Mouse (Mus musculus) CH12.LX (cell line): ENCODE data around the gene Sos2. TPM values are rescaled to one million over a fixed set of nuclear protein-coding genes. Genes with fewer than 3 reads are reported as not detected.

Experiments
- DNase-seq: peaks from one replicate; pipeline ENCODE4 v3.0.0-alpha.2; 2013; ENCODE audit errors: extremely low read depth
- H3K27ac ChIP-seq: 2 replicates; pipeline ENCODE4 v1.5.1; 2012; ENCODE audit warnings: low read depth, mild to moderate bottlenecking, control low read depth, moderate library complexity; ENCODE audit not compliant: insufficient read depth
- H3K27me3 ChIP-seq: replicated peaks from 2 replicates; pipeline ENCODE3; 2012; ENCODE audit warnings: inconsistent platforms
- H3K36me3 ChIP-seq, 2 experiments: replicated peaks in 1 of 2; 2 replicates each; pipeline versions ENCODE3 to v1.6.1; 2012; ENCODE audit warnings: inconsistent platforms in 1 of 2, low read length in 1 of 2, mild to moderate bottlenecking in 1 of 2, mixed read lengths in 1 of 2, moderate library complexity in 1 of 2; ENCODE audit not compliant: control insufficient read depth in 1 of 2, insufficient read depth in 1 of 2
- H3K4me1 ChIP-seq, 2 experiments: 2 replicates each; pipeline ENCODE4 v1.6.1; 2012; ENCODE audit warnings: inconsistent platforms in 1 of 2, moderate library complexity in 1 of 2; ENCODE audit not compliant: insufficient read depth in 2 of 2, control insufficient read depth in 1 of 2
- H3K4me2 ChIP-seq: 2 replicates; pipeline ENCODE4 v1.6.1; 2012; ENCODE audit warnings: low read depth, mild to moderate bottlenecking, control low read depth; ENCODE audit not compliant: poor library complexity, insufficient read depth, severe bottlenecking
- H3K4me3 ChIP-seq, 3 experiments: fragments of 150-350 bp in 1 of 3; sonication (generic) in 1 of 3; replicated peaks in 1 of 3; 2 replicates each; pipeline versions ENCODE3 to v1.5.1; 2011 to 2012; ENCODE audit warnings: low read depth in 2 of 3, low read length in 2 of 3, mild to moderate bottlenecking in 2 of 3, moderate library complexity in 2 of 3, control low read depth in 1 of 3, improper control_type of control experiment in 1 of 3, inconsistent platforms in 1 of 3, mixed read lengths in 1 of 3; ENCODE audit not compliant: poor library complexity in 1 of 3
- H3K79me2 ChIP-seq: replicated peaks from 2 replicates; pipeline ENCODE4 v1.6.1; 2012; ENCODE audit warnings: mild to moderate bottlenecking, moderate library complexity; ENCODE audit not compliant: control insufficient read depth, poor library complexity, insufficient read depth, severe bottlenecking; ENCODE audit errors: extremely low read depth
- H3K9ac ChIP-seq: 2 replicates; pipeline ENCODE4 v1.6.1; 2012; ENCODE audit warnings: low read depth, mild to moderate bottlenecking, control low read depth, moderate library complexity; ENCODE audit not compliant: insufficient read depth
- H3K9me3 ChIP-seq: replicated peaks from 2 replicates; pipeline ENCODE3; 2012; ENCODE audit warnings: low read length, inconsistent platforms, mixed read lengths
- CHD1 ChIP-seq: IDR thresholded peaks from 2 replicates; pipeline ENCODE4 v1.6.1; 2012; ENCODE audit warnings: low read depth, low read length, improper control_type of control experiment, inconsistent platforms
- E2F4 ChIP-seq: IDR thresholded peaks from 2 replicates; pipeline ENCODE4 v1.6.1; 2011; ENCODE audit warnings: low read depth, low read length, improper control_type of control experiment; ENCODE audit not compliant: insufficient replicate concordance
- ELF1 ChIP-seq: IDR thresholded peaks from 2 replicates; pipeline ENCODE4 v1.6.1; 2014; ENCODE audit warnings: low read depth, mild to moderate bottlenecking, inconsistent platforms, low read length, improper control_type of control experiment
- EP300 ChIP-seq: IDR thresholded peaks from 2 replicates; pipeline ENCODE4 v1.6.1; 2011; ENCODE audit warnings: low read length, improper control_type of control experiment
- ETS1 ChIP-seq: conservative IDR thresholded peaks from 2 replicates; pipeline ENCODE4 v1.6.1; 2012; ENCODE audit warnings: low read depth, mild to moderate bottlenecking, inconsistent platforms, low read length, improper control_type of control experiment, moderate library complexity
- HCFC1 ChIP-seq: IDR thresholded peaks from 2 replicates; pipeline ENCODE4 v1.6.1; 2012; ENCODE audit warnings: low read depth, mild to moderate bottlenecking, inconsistent platforms, low read length, improper control_type of control experiment
- IRF4 ChIP-seq: IDR thresholded peaks from 2 replicates; pipeline ENCODE4 v1.6.1; 2014; ENCODE audit warnings: low read depth, mild to moderate bottlenecking, inconsistent platforms, low read length, improper control_type of control experiment
- JUN ChIP-seq: IDR thresholded peaks from 2 replicates; pipeline ENCODE4 v1.6.1; 2011; ENCODE audit warnings: low read depth, mild to moderate bottlenecking, low read length, improper control_type of control experiment, moderate library complexity; ENCODE audit not compliant: insufficient read depth
- KAT2A ChIP-seq: IDR thresholded peaks from 2 replicates; pipeline ENCODE4 v1.6.1; 2012; ENCODE audit warnings: low read length, improper control_type of control experiment, inconsistent platforms; ENCODE audit not compliant: insufficient replicate concordance
- MAFK ChIP-seq: IDR thresholded peaks from 2 replicates; pipeline ENCODE4 v1.6.1; 2011; ENCODE audit warnings: low read length, improper control_type of control experiment; ENCODE audit not compliant: insufficient replicate concordance
- MAX ChIP-seq: IDR thresholded peaks from 2 replicates; pipeline ENCODE4 v1.6.1; 2011; ENCODE audit warnings: low read length, improper control_type of control experiment
- MEF2A ChIP-seq: IDR thresholded peaks from 2 replicates; pipeline ENCODE4 v1.6.1; 2014; ENCODE audit warnings: low read depth, mild to moderate bottlenecking, inconsistent platforms, low read length, improper control_type of control experiment, borderline replicate concordance
- MXI1 ChIP-seq: IDR thresholded peaks from 2 replicates; pipeline ENCODE4 v1.6.1; 2011; ENCODE audit warnings: mild to moderate bottlenecking, low read depth, low read length, improper control_type of control experiment
- NELFE ChIP-seq: IDR thresholded peaks from 2 replicates; pipeline ENCODE4 v1.6.1; 2011; ENCODE audit warnings: low read depth, low read length, improper control_type of control experiment
- PAX5 ChIP-seq: IDR thresholded peaks from 2 replicates; pipeline ENCODE4 v1.6.1; 2012; ENCODE audit warnings: low read length, inconsistent platforms, mixed read lengths
- POLR2A ChIP-seq: IDR thresholded peaks from 2 replicates; pipeline ENCODE4 v1.6.1; 2011; ENCODE audit warnings: low read depth, mild to moderate bottlenecking, improper control_type of control experiment, low read length
- POLR2AphosphoS2 ChIP-seq: IDR thresholded peaks from 2 replicates; pipeline ENCODE4 v1.6.1; 2011; ENCODE audit warnings: low read depth, low read length, improper control_type of control experiment
- RAD21 ChIP-seq: IDR thresholded peaks from 2 replicates; pipeline ENCODE4 v1.6.1; 2011; ENCODE audit warnings: low read depth, mild to moderate bottlenecking, low read length, improper control_type of control experiment, moderate library complexity
- RCOR1 ChIP-seq: conservative IDR thresholded peaks from 2 replicates; pipeline ENCODE4 v1.6.1; 2012; ENCODE audit warnings: low read depth, mild to moderate bottlenecking, inconsistent platforms, low read length, improper control_type of control experiment
- SIN3A ChIP-seq: IDR thresholded peaks from 2 replicates; pipeline ENCODE4 v1.6.1; 2012; ENCODE audit warnings: low read length, improper control_type of control experiment, inconsistent platforms
- SMC3 ChIP-seq: IDR thresholded peaks from 2 replicates; pipeline ENCODE4 v1.6.1; 2011; ENCODE audit warnings: low read depth, low read length, improper control_type of control experiment
- TBP ChIP-seq: conservative IDR thresholded peaks from 2 replicates; pipeline ENCODE4 v1.6.1; 2011; ENCODE audit warnings: low read depth, low read length, improper control_type of control experiment
- TCF12 ChIP-seq: IDR thresholded peaks from 2 replicates; pipeline ENCODE4 v1.6.1; 2014; ENCODE audit warnings: low read depth, mild to moderate bottlenecking, inconsistent platforms, low read length, improper control_type of control experiment
- USF1 ChIP-seq: IDR thresholded peaks from 2 replicates; pipeline ENCODE4 v1.6.1; 2014; ENCODE audit warnings: low read depth, mild to moderate bottlenecking, inconsistent platforms, low read length, improper control_type of control experiment
- ZC3H11A ChIP-seq: IDR thresholded peaks from 2 replicates; pipeline ENCODE4 v1.6.1; 2012; ENCODE audit warnings: low read depth, mild to moderate bottlenecking, inconsistent platforms, low read length, improper control_type of control experiment
- ZKSCAN1 ChIP-seq: IDR thresholded peaks from 2 replicates; pipeline ENCODE4 v1.6.1; 2012; ENCODE audit warnings: low read depth, inconsistent platforms, low read length, improper control_type of control experiment, borderline replicate concordance
- ZMIZ1 ChIP-seq: IDR thresholded peaks from 2 replicates; pipeline ENCODE4 v1.6.1; 2012; ENCODE audit warnings: low read depth, mild to moderate bottlenecking, inconsistent platforms, low read length, improper control_type of control experiment
- ZNF384 ChIP-seq: IDR thresholded peaks from 2 replicates; pipeline ENCODE4 v1.6.1; 2012; ENCODE audit warnings: low read depth, low read length, improper control_type of control experiment, inconsistent platforms
- dilution Hi-C: fragments of 300-500 bp; cut with MboI; formaldehyde crosslinking; loops from 2 replicates; pipeline ENCODE4 v1.14.3; 2020; ENCODE audit warnings: low sequenced_read_pairs; ENCODE audit not compliant: extremely low pct_unique_long_range_greater_than_20kb, extremely low pct_ligation_motif_present
- in situ Hi-C: fragments of 300-500 bp; cut with MboI; formaldehyde crosslinking; loops from 3 replicates; pipeline ENCODE4 v1.14.3; 2019; ENCODE audit warnings: low sequenced_read_pairs, low pct_ligation_motif_present, low pct_unique_long_range_greater_than_20kb, mixed read lengths
- polyA plus RNA-seq: library from polyadenylated mRNA; unstranded; fragments of >175 nt; gene quantifications from 2 replicates; pipeline ENCODE4 v1.2.1, GENCODE M21; 2012; ENCODE audit warnings: low read depth; ENCODE audit not compliant: insufficient read length
- total RNA-seq, 2 experiments: library from RNA; depleted of rRNA; stranded (reverse); fragments of 300-350 nt in 1 of 2; fragments of >200 nt in 1 of 2; gene quantifications; 2 replicates each; pipeline ENCODE4 v1.2.3; 2012 to 2014

The Sos2 gene
- total and polyA plus RNA-seq, 3 experiments: 7.9 to 10.3 (median 9.6) TPM

- H3K9me3 ChIP-seq: peaks cover 12% of the 10 kb centered on the region
- dilution Hi-C loops (no loop called here), in situ Hi-C loops (loop anchor here (5.0 kb wide), 1 partner anchor 166 kb away; the partner anchor contains the start of genes Arf6 and Gm9887)
- H3K27me3 ChIP-seq: no peaks in the 10 kb centered on the region
- no peaks in the 10 kb centered on the region for H3K36me3 ChIP-seq
- peak overlapping the region in 1 of 3 experiments; percentile 25 for H3K4me3 ChIP-seq
- peak overlapping the region; percentile 48 for H3K9ac ChIP-seq
- H3K4me1 ChIP-seq: peaks cover 28 to 71% of the 10 kb centered on the region in 2 experiments
- DNase-seq: peak; percentile 71
- peak overlapping the region; percentile 96 for H3K27ac ChIP-seq
- H3K79me2 ChIP-seq: no peaks in the 10 kb centered on the region
- TF ChIP-seq HCFC1: no peak
- TF ChIP-seq ZKSCAN1: no peak
- no peak for TF ChIP-seq CHD1
- no peak for TF ChIP-seq ZMIZ1
- 0 out of 2 replicates have a peak, but pooled peaks have one; percentile 14 for TF ChIP-seq SMC3
- no peak for TF ChIP-seq MAFK
- no peak for TF ChIP-seq EP300
- peak; percentile 12 for TF ChIP-seq IRF4
- TF ChIP-seq POLR2A: peak; percentile 42
- TF ChIP-seq POLR2AphosphoS2: no peak
- TF ChIP-seq USF1: no peak
- TF ChIP-seq SIN3A: no peak
- peak; percentile 50; the same call in 1 of the 2 replicates for TF ChIP-seq TBP
- TF ChIP-seq ZC3H11A: no peak
- no peak for TF ChIP-seq E2F4
- TF ChIP-seq ZNF384: no peak
- TF ChIP-seq MXI1: no peak
- no peak for TF ChIP-seq MAX
- TF ChIP-seq ETS1: no peak
- TF ChIP-seq PAX5: no peak
- TF ChIP-seq ELF1: 0 out of 2 replicates have a peak, but pooled peaks have one; percentile 5
- TF ChIP-seq JUN: no peak
- TF ChIP-seq RCOR1: no peak; the same call in 1 of the 2 replicates
- no peak for TF ChIP-seq MEF2A
- no peak for TF ChIP-seq NELFE
- no peak for TF ChIP-seq KAT2A
- no peak for TF ChIP-seq RAD21
- TF ChIP-seq TCF12: no peak
- peak overlapping the region; percentile 84 for H3K4me2 ChIP-seq
Measured at GRCm38 (mm10) chr12:69538362-69538950, 143.2 kb downstream of the Sos2 start.
